Mouse (Mus musculus) heart, postnatal 0 days (tissue): ENCODE data around the gene Olfr1513. TPM values are rescaled to one million over a fixed set of nuclear protein-coding genes. Genes with fewer than 3 reads are reported as not detected.

ENCODE experiments used
- ATAC-seq: fragments of 200-750 bp; cut with Nextera tagmentation; 2 replicates; pipeline ENCODE4 v1.8.0; 2017; ENCODE audit warnings: low read depth, moderate number of reproducible peaks, moderate library complexity; ENCODE audit not compliant: insufficient read depth
- DNase-seq: peaks from one replicate; pipeline ENCODE4 v3.0.0-alpha.2; 2016; ENCODE audit warnings: low spot score
- H3K27ac ChIP-seq: fragments of 300-500 bp; sonication (generic); 2 replicates; pipeline ENCODE4 v1.5.1; 2014; ENCODE audit warnings: low read depth, mild to moderate bottlenecking
- H3K27me3 ChIP-seq: fragments of 300-500 bp; sonication (generic); 2 replicates; pipeline ENCODE4 v1.6.1; 2014; ENCODE audit warnings: low read length, mixed read lengths; ENCODE audit not compliant: control insufficient read depth, insufficient read depth
- H3K36me3 ChIP-seq: fragments of 300-500 bp; sonication (generic); replicated peaks from 2 replicates; pipeline ENCODE4 v1.6.1; 2014; ENCODE audit warnings: low read length, mixed read lengths; ENCODE audit not compliant: control insufficient read depth, insufficient read depth
- H3K4me1 ChIP-seq: fragments of 300-500 bp; sonication (generic); 2 replicates; pipeline ENCODE4 v1.6.1; 2014; ENCODE audit warnings: antibody characterized with exemption; ENCODE audit not compliant: control insufficient read depth, insufficient read depth
- H3K4me2 ChIP-seq: fragments of 300-500 bp; sonication (generic); 2 replicates; pipeline ENCODE4 v1.6.1; 2014; ENCODE audit warnings: low read depth, mild to moderate bottlenecking, low read length, moderate library complexity
- H3K4me3 ChIP-seq: fragments of 300-500 bp; sonication (generic); 2 replicates; pipeline ENCODE4 v1.5.1; 2014; ENCODE audit warnings: low read depth, low read length
- H3K9ac ChIP-seq: fragments of 300-500 bp; sonication (generic); replicated peaks from 2 replicates; pipeline ENCODE4 v1.6.1; 2014; ENCODE audit warnings: low read depth, low read length, mixed read lengths
- H3K9me3 ChIP-seq: fragments of 300-500 bp; sonication (generic); replicated peaks from 2 replicates; pipeline ENCODE4 v1.6.1; 2016; ENCODE audit warnings: low read length; ENCODE audit not compliant: control insufficient read depth
- CTCF ChIP-seq: IDR thresholded peaks from 2 replicates; pipeline ENCODE4 v1.5.1; 2016; ENCODE audit warnings: antibody characterized with exemption, control low read depth, low read depth
- EP300 ChIP-seq: IDR thresholded peaks from 2 replicates; pipeline ENCODE4 v1.6.1; 2016; ENCODE audit warnings: antibody characterized with exemption, low read depth
- WGBS: fragments of 180-500 bp; shearing (Covaris S2); extraction: QIAGEN DNeasy Blood & Tissue Kit; methylation state at CpG from one replicate; pipeline ENCODE4 v1.1.7; 2014; 5-methylcytosine and 5-hydroxymethylcytosine counted together
- polyA plus RNA-seq: library from polyadenylated mRNA; unstranded; fragments of >200 nt; fragmentation: Nextera tagmentation; extraction: Ambion mirVana; gene quantifications from 2 replicates; pipeline ENCODE4 v1.2.1, GENCODE M21; 2015
- total RNA-seq: library from RNA; depleted of rRNA; stranded (reverse); fragments of >200 nt; gene quantifications from 2 replicates; pipeline ENCODE4 v1.2.3, GENCODE M21; 2014; ENCODE audit warnings: low replicate concordance

The Olfr1513 gene
- total and polyA plus RNA-seq, 2 experiments from 2014 or later, result not detected

GRCm38 (mm10) chr14:52338751-52339511 lies 17.3 kb downstream of the Olfr1513 start:
- no peak overlapping the region for H3K4me3 ChIP-seq

DNA sequence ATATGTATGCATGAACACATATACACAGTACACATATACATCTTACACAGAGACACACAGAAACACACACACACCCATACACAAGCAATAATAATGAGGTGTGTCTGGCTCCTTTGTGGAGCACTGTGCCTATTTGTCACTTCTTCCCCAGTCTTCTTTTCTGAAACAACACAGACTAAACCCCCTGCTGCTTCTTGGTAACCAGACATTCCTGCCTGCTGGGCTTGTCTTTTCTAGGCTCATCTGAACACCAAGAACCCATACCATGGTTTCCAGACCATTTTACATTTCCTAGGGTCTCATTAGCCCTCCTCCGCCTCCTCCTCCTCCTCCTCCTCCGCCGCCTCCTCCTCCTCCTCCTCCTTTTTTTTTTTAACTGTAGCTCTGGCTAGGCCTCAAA lies 24.0 kb downstream of the Olfr1513 start:
- Histone ChIP-seq H3K4me2 (no peak overlapping the region), H3K27me3 (peaks cover 39% of the 10 kb centered on the region), H3K4me3 (no peak overlapping the region), H3K9me3 (no peaks in the 10 kb centered on the region), H3K36me3 (no peaks in the 10 kb centered on the region), H3K4me1 (no peaks in the 10 kb centered on the region), H3K27ac (no peak overlapping the region), H3K9ac (no peak overlapping the region)
- no peak for DNase-seq
- no peak for ATAC-seq
- WGBS, result 60% methylated on average over 2 of the region's 3 CpGs
- TF ChIP-seq CTCF (no peak), EP300 (no peak)

More at GRCm38 (mm10) chr14:52338751-52339511, 17.3 kb downstream of the Olfr1513 start:
- H3K9me3 ChIP-seq, result no peaks in the 10 kb centered on the region
- no peaks in the 10 kb centered on the region for H3K36me3 ChIP-seq
- TF ChIP-seq EP300 (no peak), CTCF (peak; percentile 90)
- no peak overlapping the region for H3K9ac ChIP-seq
- ATAC-seq, result no peak
- DNase-seq, result peak; percentile 75
- H3K27ac ChIP-seq, result no peak overlapping the region
- no peaks in the 10 kb centered on the region for H3K4me1 ChIP-seq
- no peaks in the 10 kb centered on the region; the same call in 1 of the 2 replicates for H3K27me3 ChIP-seq
- H3K4me2 ChIP-seq, result no peak overlapping the region
- 27% methylated on average over 21 of the region's 21 CpGs for WGBS

- H3K4me2 ChIP-seq, result no peak overlapping the region
- H3K27ac ChIP-seq, result no peak overlapping the region
- no peaks in the 10 kb centered on the region for H3K9me3 ChIP-seq
- 26% methylated on average over 4 of the region's 4 CpGs for WGBS
- H3K9ac ChIP-seq, result no peak overlapping the region
- no peaks in the 10 kb centered on the region for H3K36me3 ChIP-seq
- H3K4me3 ChIP-seq, result no peak overlapping the region
- ATAC-seq (no peak), DNase-seq (no peak)
- H3K27me3 ChIP-seq, result peaks cover 49% of the 10 kb centered on the region
- TF ChIP-seq EP300 (no peak), CTCF (no peak)
- H3K4me1 ChIP-seq, result no peaks in the 10 kb centered on the region
Measured at GRCm38 (mm10) chr14:52331069-52331750, 25.0 kb downstream of the Olfr1513 start.

DNA sequence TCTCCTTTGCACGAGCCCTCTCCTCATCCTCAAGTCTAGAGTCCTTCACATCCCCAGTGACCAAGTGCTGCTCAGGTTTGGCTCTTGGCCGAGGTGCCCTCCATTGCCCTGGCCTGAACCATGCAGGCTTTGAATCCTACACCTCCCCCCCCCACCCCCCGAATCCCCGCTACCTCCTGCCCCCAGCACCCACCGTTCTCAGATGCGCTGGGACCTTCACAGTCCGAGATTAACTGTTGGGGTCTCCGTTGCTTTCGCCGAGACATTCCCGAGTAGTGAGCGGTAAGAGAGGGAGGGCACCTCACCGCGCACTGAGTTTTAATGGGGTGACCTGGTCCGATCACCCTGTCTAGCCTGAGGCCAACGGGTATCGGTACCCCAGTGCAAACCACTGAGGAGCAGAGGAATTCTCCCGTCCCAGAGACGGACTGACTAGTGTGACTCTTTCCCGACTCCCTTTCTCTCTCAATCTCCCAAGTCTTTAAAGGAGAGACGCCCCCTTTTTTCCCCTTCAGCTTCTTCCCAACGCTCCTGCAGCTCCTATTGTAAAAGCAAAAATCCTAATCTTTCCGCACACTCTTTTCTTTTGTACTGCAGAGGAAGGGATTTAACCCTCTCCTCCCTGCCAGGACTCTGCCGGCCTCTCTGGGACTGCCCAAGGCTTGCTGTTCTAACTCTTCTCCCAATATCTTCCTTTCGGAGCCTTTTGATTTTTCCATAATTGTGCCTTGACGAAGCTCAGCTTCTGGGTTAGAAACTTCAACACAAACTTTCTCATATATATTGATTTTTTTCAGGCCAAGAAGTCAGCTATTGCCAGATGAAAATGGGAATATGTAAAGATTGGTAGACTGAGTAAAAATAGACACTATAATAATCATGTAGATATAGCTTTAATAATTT lies 28.0 kb downstream of the Olfr1513 start, which contains the start of gene Sall2:
Gene Sall2, minus strand, starts transcription at position 853 of the 903 bp plus-strand sequence.
- WGBS, result 1% methylated on average over 26 of the region's 26 CpGs
- Histone ChIP-seq H3K4me3 (peak within 1 kb of the TSS; percentile 48), H3K27me3 (peaks cover 54% of the 10 kb centered on the region), H3K27ac (no peak within 1 kb of the TSS), H3K36me3 (no peaks in the 10 kb centered on the region), H3K9ac (peak within 1 kb of the TSS; percentile 9; the same call in 1 of the 2 replicates), H3K4me1 (no peaks in the 10 kb centered on the region), H3K9me3 (no peaks in the 10 kb centered on the region), H3K4me2 (peak within 1 kb of the TSS; percentile 78)
- DNase-seq (no peak), ATAC-seq (peak; percentile 39)
- TF ChIP-seq CTCF (no peak), EP300 (no peak)

DNA sequence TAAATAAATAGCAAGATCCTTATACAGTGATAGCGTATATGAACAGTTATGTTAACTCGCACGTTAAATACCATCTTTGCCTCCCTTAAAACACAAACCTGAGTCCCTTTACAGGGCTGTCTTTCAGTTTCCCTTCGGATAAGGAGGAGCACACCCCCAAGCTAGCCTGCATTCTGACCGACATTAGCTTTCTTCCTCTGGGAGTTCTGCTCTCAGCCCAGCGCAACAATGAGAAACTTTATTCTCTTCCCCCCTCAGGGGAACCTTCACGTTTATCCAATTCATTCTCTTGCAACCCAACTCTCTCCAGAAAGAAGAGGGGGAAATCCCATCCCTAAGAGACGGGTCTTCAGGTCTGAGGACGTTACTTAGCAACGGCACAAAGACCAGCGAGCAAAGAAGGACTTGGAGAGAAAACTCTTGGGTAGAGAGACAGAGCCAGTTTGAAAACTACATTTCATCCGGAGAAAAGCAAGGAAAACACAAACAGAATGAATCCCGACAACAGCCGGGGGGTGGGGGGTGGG lies 28.8 kb downstream of the Olfr1513 start:
- no peak overlapping the region for H3K27ac ChIP-seq
- peak overlapping the region; percentile 9; the same call in 1 of the 2 replicates for H3K9ac ChIP-seq
- H3K36me3 ChIP-seq, result no peaks in the 10 kb centered on the region
- TF ChIP-seq CTCF (no peak), EP300 (no peak)
- no peak for DNase-seq
- 3% methylated on average over 14 of the region's 14 CpGs for WGBS
- peak overlapping the region; percentile 78 for H3K4me2 ChIP-seq
- peaks cover 54% of the 10 kb centered on the region for H3K27me3 ChIP-seq
- H3K9me3 ChIP-seq, result no peaks in the 10 kb centered on the region
- H3K4me1 ChIP-seq, result no peaks in the 10 kb centered on the region
- peak overlapping the region; percentile 48 for H3K4me3 ChIP-seq
- ATAC-seq, result no peak
